Mouse (Mus musculus) neutrophil, adult 59 days (primary cell): ENCODE measurements around the gene Abca8b. TPM values are rescaled to one million over a fixed set of nuclear protein-coding genes. Genes with fewer than 3 reads are reported as not detected.

ENCODE experiments used
- total RNA-seq, 2 experiments: library from RNA; stranded (reverse); gene quantifications; 1 replicate in 1 of 2; 2 replicates in 1 of 2; pipeline ENCODE4 v1.2.4; 2023

The Abca8b gene
- total RNA-seq = under 1 TPM; 0.04 to 0.07 TPM

GRCm38 (mm10) chr11:109995624-109996023 is at the start of gene Abca8b:
TSS of gene Abca8b (minus strand) at chr11:109995845.

Other genes with a start within 250 kb of the Abca8b start
- not detected for gene 1700012B07Rik, start 167.8 kb downstream of the Abca8b start, total RNA-seq
- under 1 TPM in 1 of 2 experiments, not detected in 1; 0.66 TPM for gene Abca8a, start 100.1 kb upstream of the Abca8b start, total RNA-seq
- 10 to 100 TPM; 17.5 to 29.3 TPM for gene Abca9, start 172.4 kb upstream of the Abca8b start, total RNA-seq